Mouse (Mus musculus) liver, embryonic 15.5 days (tissue): ENCODE data around the gene Adam23. TPM values are rescaled to one million over a fixed set of nuclear protein-coding genes. Genes with fewer than 3 reads are reported as not detected.
"Not testable (repeated sequence)": the region's sequence is repeated elsewhere in the genome, so short reads cannot be mapped to it uniquely, and the experiment has no call there.

Experiments used
- ATAC-seq: fragments of 200-750 bp; cut with Nextera tagmentation; 2 replicates; pipeline ENCODE4 v1.8.0; 2017; ENCODE audit warnings: moderate number of reproducible peaks, mild to moderate bottlenecking, moderate library complexity; ENCODE audit not compliant: insufficient read depth
- H3K27ac ChIP-seq: fragments of 300-500 bp; sonication (generic); replicated peaks from 2 replicates; pipeline ENCODE4 v1.5.1; 2015; ENCODE audit warnings: mild to moderate bottlenecking, inconsistent platforms
- H3K27me3 ChIP-seq: fragments of 300-500 bp; sonication (generic); 2 replicates; pipeline ENCODE4 v1.6.1; 2015; ENCODE audit warnings: mild to moderate bottlenecking, inconsistent platforms
- H3K36me3 ChIP-seq: fragments of 300-500 bp; sonication (generic); replicated peaks from 2 replicates; pipeline ENCODE4 v1.6.1; 2015; ENCODE audit warnings: moderate library complexity, mild to moderate bottlenecking, inconsistent platforms
- H3K4me1 ChIP-seq: fragments of 300-500 bp; sonication (generic); replicated peaks from 2 replicates; pipeline ENCODE4 v1.6.1; 2015; ENCODE audit warnings: inconsistent platforms
- H3K4me2 ChIP-seq: fragments of 300-500 bp; sonication (generic); 2 replicates; pipeline ENCODE4 v1.6.1; 2015; ENCODE audit warnings: moderate library complexity, mild to moderate bottlenecking, inconsistent platforms
- H3K4me3 ChIP-seq: fragments of 300-500 bp; sonication (generic); replicated peaks from 2 replicates; pipeline ENCODE4 v1.5.1; 2015; ENCODE audit warnings: mild to moderate bottlenecking, inconsistent platforms
- H3K9ac ChIP-seq: fragments of 300-500 bp; sonication (generic); 2 replicates; pipeline ENCODE4 v1.6.1; 2015; ENCODE audit warnings: moderate library complexity, mild to moderate bottlenecking, inconsistent platforms
- H3K9me3 ChIP-seq: fragments of 300-500 bp; sonication (generic); replicated peaks from 2 replicates; pipeline ENCODE4 v1.6.1; 2016; ENCODE audit warnings: inconsistent platforms
- WGBS: fragments of 180-500 bp; shearing (Covaris S2); methylation state at CpG from one replicate; pipeline ENCODE4 v1.1.7; 2015; ENCODE audit warnings: mixed read lengths; ENCODE audit not compliant: insufficient replicate concordance; 5-methylcytosine and 5-hydroxymethylcytosine counted together
- polyA plus RNA-seq: library from polyadenylated mRNA; unstranded; fragments of >200 nt; fragmentation: Nextera tagmentation; extraction: Ambion mirVana; gene quantifications from 2 replicates; pipeline ENCODE4 v1.2.1, GENCODE M21; 2015

The Adam23 gene
- polyA plus RNA-seq, 1 experiment from 2014 or later: 0.33 TPM

- Histone ChIP-seq H3K27me3 (no peaks in the 10 kb centered on the region), H3K27ac (no peak overlapping the region), H3K4me2 (no peak overlapping the region), H3K9ac (no peak overlapping the region), H3K4me1 (no peaks in the 10 kb centered on the region), H3K9me3 (no peaks in the 10 kb centered on the region), H3K36me3 (no peaks in the 10 kb centered on the region), H3K4me3 (no peak overlapping the region)
- WGBS: 69% methylated on average over 8 of the region's 8 CpGs
- no peak for ATAC-seq
These were observed 133.5 kb downstream of the Adam23 start for GRCm38 (mm10) chr1:63579153-63579552.

- no peaks in the 10 kb centered on the region for H3K9me3 ChIP-seq
- H3K4me2 ChIP-seq: no peak overlapping the region
- ATAC-seq: no peak
- 64% methylated on average over 7 of the region's 7 CpGs for WGBS
- H3K36me3 ChIP-seq: no peaks in the 10 kb centered on the region
- H3K4me1 ChIP-seq: no peaks in the 10 kb centered on the region
- no peak overlapping the region for H3K9ac ChIP-seq
- no peaks in the 10 kb centered on the region for H3K27me3 ChIP-seq
- H3K4me3 ChIP-seq: no peak overlapping the region
- H3K27ac ChIP-seq: no peak overlapping the region
These were observed 141.2 kb downstream of the Adam23 start for GRCm38 (mm10) chr1:63586869-63587268.

- WGBS: 24% methylated on average over 3 of the region's 3 CpGs
These were observed 158.3 kb downstream of the Adam23 start for GRCm38 (mm10) chr1:63603870-63604500.

DNA sequence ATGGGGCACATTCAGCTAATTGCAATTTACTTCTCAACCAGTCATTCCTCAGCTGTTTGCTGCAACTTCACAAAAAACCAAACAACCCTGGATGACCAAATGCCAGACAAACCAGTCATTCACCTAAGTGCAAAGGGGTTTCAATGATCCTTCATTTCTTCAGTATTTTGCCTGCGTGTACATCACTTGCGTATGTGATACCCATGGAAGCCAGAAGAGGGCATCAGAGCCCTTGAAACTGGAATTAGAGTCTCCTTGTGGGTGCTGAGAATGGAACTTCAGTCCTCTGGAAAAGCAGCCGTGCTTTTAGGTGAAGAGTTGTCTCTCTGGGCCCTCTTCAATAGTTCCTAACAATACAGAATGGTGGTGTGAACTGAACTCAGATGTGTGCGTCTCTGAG is 163.9 kb downstream of the Adam23 start:
- H3K4me3 ChIP-seq: no peak overlapping the region

More at GRCm38 (mm10) chr1:63603870-63604500, 158.3 kb downstream of the Adam23 start:
- H3K36me3 ChIP-seq: no peaks in the 10 kb centered on the region
- no peak for ATAC-seq
- no peak overlapping the region for H3K4me3 ChIP-seq
- H3K9ac ChIP-seq: no peak overlapping the region
- H3K27ac ChIP-seq: no peak overlapping the region
- H3K27me3 ChIP-seq: no peaks in the 10 kb centered on the region
- H3K4me2 ChIP-seq: no peak overlapping the region
- no peaks in the 10 kb centered on the region for H3K4me1 ChIP-seq
- no peaks in the 10 kb centered on the region for H3K9me3 ChIP-seq

GRCm38 (mm10) chr1:63614594-63614993 is 168.9 kb downstream of the Adam23 start:
- Histone ChIP-seq H3K4me1 (no peaks in the 10 kb centered on the region), H3K27me3 (no peaks in the 10 kb centered on the region)
- ATAC-seq: no peak

More for the DNA sequence above, 163.9 kb downstream of the Adam23 start:
- 67% methylated on average over 4 of the region's 4 CpGs for WGBS
- H3K27ac ChIP-seq: no peak overlapping the region
- no peaks in the 10 kb centered on the region for H3K4me1 ChIP-seq
- no peak overlapping the region for H3K4me2 ChIP-seq
- no peaks in the 10 kb centered on the region for H3K9me3 ChIP-seq
- H3K9ac ChIP-seq: no peak overlapping the region
- no peaks in the 10 kb centered on the region for H3K27me3 ChIP-seq
- no peaks in the 10 kb centered on the region for H3K36me3 ChIP-seq
- ATAC-seq: no peak

GRCm38 (mm10) chr1:63615668-63616067 is 170.0 kb downstream of the Adam23 start, which contains the start of gene Gm39653:
TSS of gene Gm39653 (plus strand) at chr1:63615968.
- H3K4me3 ChIP-seq: no peak within 1 kb of the TSS
- WGBS: 56% methylated on average over 3 of the region's 3 CpGs
- no peak for ATAC-seq
- no peak within 1 kb of the TSS for H3K27ac ChIP-seq
- no peaks in the 10 kb centered on the region for H3K27me3 ChIP-seq
- no peaks in the 10 kb centered on the region for H3K36me3 ChIP-seq
- no peak within 1 kb of the TSS for H3K9ac ChIP-seq
- H3K4me1 ChIP-seq: no peaks in the 10 kb centered on the region
- no peak within 1 kb of the TSS for H3K4me2 ChIP-seq
- no peaks in the 10 kb centered on the region for H3K9me3 ChIP-seq

More at GRCm38 (mm10) chr1:63614594-63614993, 168.9 kb downstream of the Adam23 start:
- 2% methylated on average over 11 of the region's 11 CpGs for WGBS
- Histone ChIP-seq H3K36me3 (no peaks in the 10 kb centered on the region), H3K4me2 (no peak overlapping the region), H3K9me3 (no peaks in the 10 kb centered on the region), H3K9ac (no peak overlapping the region), H3K27ac (no peak overlapping the region), H3K4me3 (no peak overlapping the region)

DNA sequence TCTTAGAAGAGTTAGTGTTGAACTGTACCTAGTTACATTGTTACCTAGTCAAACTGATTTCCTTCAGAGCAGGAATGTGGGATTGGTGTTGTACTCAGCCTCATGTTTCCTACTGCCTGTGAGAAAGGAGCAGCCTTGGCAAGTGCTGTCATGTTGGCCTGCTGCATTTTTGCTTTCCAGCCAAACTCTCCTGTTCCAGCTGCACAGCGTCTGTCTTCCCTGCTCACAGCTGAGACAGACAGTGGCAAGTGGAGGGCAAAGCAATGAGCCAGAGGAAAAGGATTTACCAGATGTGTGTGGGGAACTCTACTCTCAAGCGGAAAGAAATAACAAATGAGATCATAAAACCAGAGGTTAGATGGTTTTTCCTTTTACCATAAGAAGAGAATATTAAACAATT is 182.5 kb downstream of the Adam23 start:
- ATAC-seq: no peak
- Histone ChIP-seq H3K9me3 (no peaks in the 10 kb centered on the region), H3K9ac (no peak overlapping the region), H3K4me2 (no peak overlapping the region), H3K4me3 (no peak overlapping the region), H3K4me1 (no peaks in the 10 kb centered on the region), H3K27ac (no peak overlapping the region), H3K36me3 (no peaks in the 10 kb centered on the region), H3K27me3 (no peaks in the 10 kb centered on the region)
- 48% methylated on average over 2 of the region's 2 CpGs for WGBS

DNA sequence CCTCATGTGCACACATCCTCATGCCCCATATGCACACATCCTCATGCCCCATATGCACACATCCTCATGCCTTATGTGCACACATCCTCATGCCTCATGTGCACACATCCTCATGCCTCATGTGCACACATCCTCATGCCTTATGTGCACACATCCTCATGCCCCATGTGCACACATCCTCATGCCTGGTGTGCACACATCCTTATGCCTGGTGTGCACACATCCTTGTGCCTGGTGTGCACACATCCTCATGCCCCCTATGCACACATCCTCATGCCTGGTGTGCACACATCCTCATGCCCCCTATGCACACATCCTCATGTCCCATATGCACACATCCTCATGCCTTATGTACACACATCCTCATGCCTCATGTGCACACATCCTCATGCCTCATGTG is 184.7 kb downstream of the Adam23 start:
- not testable (repeated sequence) for ATAC-seq, H3K4me1 ChIP-seq, H3K4me2 ChIP-seq, H3K4me3 ChIP-seq, H3K27ac ChIP-seq, H3K36me3 ChIP-seq, H3K9me3 ChIP-seq, H3K27me3 ChIP-seq, H3K9ac ChIP-seq

GRCm38 (mm10) chr1:63639921-63640320 is 194.2 kb downstream of the Adam23 start:
- 42% methylated on average over 6 of the region's 6 CpGs for WGBS
- H3K27ac ChIP-seq: no peak overlapping the region
- H3K4me3 ChIP-seq: no peak overlapping the region
- H3K9ac ChIP-seq: no peak overlapping the region
- H3K4me2 ChIP-seq: no peak overlapping the region
- ATAC-seq: no peak
- H3K9me3 ChIP-seq: no peaks in the 10 kb centered on the region
- H3K27me3 ChIP-seq: no peaks in the 10 kb centered on the region
- H3K4me1 ChIP-seq: no peaks in the 10 kb centered on the region
- no peaks in the 10 kb centered on the region for H3K36me3 ChIP-seq

Other genes with a start within 250 kb of the Adam23 start
- 0.08 and 0.12 TPM in 2 replicates for gene Gpr1, start 231.3 kb upstream of the Adam23 start, polyA plus RNA-seq
- 0.64 and 1.0 TPM in 2 replicates for gene Zdbf2, start 172.6 kb upstream of the Adam23 start, polyA plus RNA-seq
- gene Gm39653, start 170.1 kb downstream of the Adam23 start, polyA plus RNA-seq: not detected in 2 replicates
- not detected in 2 replicates for gene Dytn, start 241.0 kb downstream of the Adam23 start, polyA plus RNA-seq